Mouse (Mus musculus) heart, postnatal 0 days (tissue): ENCODE measurements at regions not wholly inside any gene's neighbourhood (a gene's known extent, or its start where the extent isn't known, plus 50 kb on each side); places are given as distances from the start of the nearest gene placed in this dataset.

ENCODE experiments used
- ATAC-seq: fragments of 200-750 bp; cut with Nextera tagmentation; 2 replicates; pipeline ENCODE4 v1.8.0; 2017; ENCODE audit warnings: low read depth, moderate number of reproducible peaks, moderate library complexity; ENCODE audit not compliant: insufficient read depth
- DNase-seq: peaks from one replicate; pipeline ENCODE4 v3.0.0-alpha.2; 2016; ENCODE audit warnings: low spot score
- H3K27ac ChIP-seq: fragments of 300-500 bp; sonication (generic); 2 replicates; pipeline ENCODE4 v1.5.1; 2014; ENCODE audit warnings: low read depth, mild to moderate bottlenecking
- H3K27me3 ChIP-seq: fragments of 300-500 bp; sonication (generic); 2 replicates; pipeline ENCODE4 v1.6.1; 2014; ENCODE audit warnings: low read length, mixed read lengths; ENCODE audit not compliant: control insufficient read depth, insufficient read depth
- H3K36me3 ChIP-seq: fragments of 300-500 bp; sonication (generic); replicated peaks from 2 replicates; pipeline ENCODE4 v1.6.1; 2014; ENCODE audit warnings: low read length, mixed read lengths; ENCODE audit not compliant: control insufficient read depth, insufficient read depth
- H3K4me1 ChIP-seq: fragments of 300-500 bp; sonication (generic); 2 replicates; pipeline ENCODE4 v1.6.1; 2014; ENCODE audit warnings: antibody characterized with exemption; ENCODE audit not compliant: control insufficient read depth, insufficient read depth
- H3K4me2 ChIP-seq: fragments of 300-500 bp; sonication (generic); 2 replicates; pipeline ENCODE4 v1.6.1; 2014; ENCODE audit warnings: low read depth, mild to moderate bottlenecking, low read length, moderate library complexity
- H3K4me3 ChIP-seq: fragments of 300-500 bp; sonication (generic); 2 replicates; pipeline ENCODE4 v1.5.1; 2014; ENCODE audit warnings: low read depth, low read length
- H3K9ac ChIP-seq: fragments of 300-500 bp; sonication (generic); replicated peaks from 2 replicates; pipeline ENCODE4 v1.6.1; 2014; ENCODE audit warnings: low read depth, low read length, mixed read lengths
- H3K9me3 ChIP-seq: fragments of 300-500 bp; sonication (generic); replicated peaks from 2 replicates; pipeline ENCODE4 v1.6.1; 2016; ENCODE audit warnings: low read length; ENCODE audit not compliant: control insufficient read depth
- CTCF ChIP-seq: IDR thresholded peaks from 2 replicates; pipeline ENCODE4 v1.5.1; 2016; ENCODE audit warnings: antibody characterized with exemption, control low read depth, low read depth
- EP300 ChIP-seq: IDR thresholded peaks from 2 replicates; pipeline ENCODE4 v1.6.1; 2016; ENCODE audit warnings: antibody characterized with exemption, low read depth
- WGBS: fragments of 180-500 bp; shearing (Covaris S2); extraction: QIAGEN DNeasy Blood & Tissue Kit; methylation state at CpG from one replicate; pipeline ENCODE4 v1.1.7; 2014; 5-methylcytosine and 5-hydroxymethylcytosine counted together

DNA sequence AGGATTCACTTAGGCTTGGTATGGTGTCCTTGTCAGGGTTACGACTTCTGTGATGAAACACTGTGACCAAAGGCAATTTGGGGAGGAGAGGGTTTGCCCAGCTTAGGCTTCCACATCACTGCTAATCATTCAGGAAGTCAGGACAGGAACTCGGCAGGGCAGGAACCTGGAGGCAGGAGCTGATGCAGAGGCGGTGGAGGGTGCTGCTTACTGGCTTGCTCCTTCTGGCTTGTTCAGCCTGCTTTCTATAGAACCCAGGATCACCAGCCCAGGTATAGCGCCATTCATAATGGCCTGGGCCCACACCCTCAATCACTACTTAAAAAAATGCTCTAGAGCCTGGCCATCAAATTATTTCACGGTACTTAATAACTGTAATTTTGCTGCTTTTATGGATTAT lies 89.6 kb upstream of the Zfp366 start:
- DNase-seq (no peak), ATAC-seq (no peak)
- 0 out of 2 replicates have a peak, but pooled peaks cover 6% of the 10 kb centered on the region for H3K27me3 ChIP-seq
- TF ChIP-seq EP300 (no peak), CTCF (no peak)
- no peak overlapping the region for H3K4me3 ChIP-seq
- no peaks in the 10 kb centered on the region for H3K36me3 ChIP-seq
- no peaks in the 10 kb centered on the region; the same call in 1 of the 2 replicates for H3K4me1 ChIP-seq
- H3K4me2 ChIP-seq: no peak overlapping the region
- no peaks in the 10 kb centered on the region for H3K9me3 ChIP-seq
- no peak overlapping the region for H3K9ac ChIP-seq
- H3K27ac ChIP-seq: no peak overlapping the region
- 89% methylated on average over 5 of the region's 5 CpGs for WGBS

DNA sequence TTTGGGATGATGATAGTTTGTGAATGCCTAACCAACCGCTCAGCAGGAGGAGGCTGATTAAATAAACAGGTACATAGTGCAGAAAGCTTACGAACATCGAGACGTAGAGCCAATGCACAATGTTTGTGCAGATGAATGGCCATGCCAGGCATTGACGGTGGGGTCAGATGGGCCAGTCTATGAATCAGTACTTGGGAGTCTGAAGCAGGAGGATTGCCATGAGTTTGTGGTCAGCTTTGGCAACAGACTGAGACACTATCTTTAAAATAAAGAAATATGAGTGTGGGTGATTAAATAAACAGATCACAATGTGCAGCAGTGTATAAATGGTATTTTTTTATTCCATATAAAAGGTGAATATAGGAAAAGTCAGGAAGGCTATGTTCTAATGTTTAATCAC lies 90.4 kb upstream of the Zfp366 start:
- Histone ChIP-seq H3K4me1 (no peaks in the 10 kb centered on the region; the same call in 1 of the 2 replicates), H3K27ac (no peak overlapping the region), H3K4me3 (no peak overlapping the region), H3K36me3 (no peaks in the 10 kb centered on the region), H3K27me3 (0 out of 2 replicates have a peak, but pooled peaks cover 6% of the 10 kb centered on the region), H3K9ac (no peak overlapping the region), H3K9me3 (no peaks in the 10 kb centered on the region), H3K4me2 (no peak overlapping the region)
- WGBS: 90% methylated on average over 5 of the region's 5 CpGs
- DNase-seq (no peak), ATAC-seq (no peak)
- TF ChIP-seq EP300 (no peak), CTCF (no peak)

DNA sequence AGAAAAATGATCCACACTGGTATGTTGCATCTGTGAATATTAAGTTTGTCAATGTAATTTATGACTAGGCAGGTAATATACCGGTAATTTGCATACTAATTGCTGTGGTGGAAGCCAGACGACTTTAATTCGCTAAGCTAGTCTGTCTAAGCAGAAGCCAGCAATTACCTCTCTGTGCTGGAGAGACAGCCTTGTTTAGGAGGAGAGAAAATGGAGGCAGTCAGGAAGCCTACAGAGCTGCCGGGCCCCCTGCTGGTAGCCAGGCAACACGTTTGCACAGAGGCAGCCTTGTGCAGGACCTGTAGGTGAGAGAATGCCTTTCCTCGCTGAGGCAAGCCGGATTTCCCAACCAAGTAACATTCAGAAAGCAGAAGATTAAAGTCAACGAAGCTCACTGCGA lies 91.4 kb upstream of the Zfp366 start:
- DNase-seq: peak; percentile 88
- Histone ChIP-seq H3K4me2 (no peak overlapping the region), H3K4me3 (no peak overlapping the region), H3K9me3 (no peaks in the 10 kb centered on the region), H3K27me3 (no peaks in the 10 kb centered on the region), H3K9ac (no peak overlapping the region), H3K4me1 (no peaks in the 10 kb centered on the region; the same call in 1 of the 2 replicates), H3K36me3 (no peaks in the 10 kb centered on the region), H3K27ac (no peak overlapping the region)
- WGBS: 15% methylated on average over 9 of the region's 9 CpGs
- peak; percentile 83 for ATAC-seq
- TF ChIP-seq CTCF (peak; percentile 91), EP300 (no peak)

DNA sequence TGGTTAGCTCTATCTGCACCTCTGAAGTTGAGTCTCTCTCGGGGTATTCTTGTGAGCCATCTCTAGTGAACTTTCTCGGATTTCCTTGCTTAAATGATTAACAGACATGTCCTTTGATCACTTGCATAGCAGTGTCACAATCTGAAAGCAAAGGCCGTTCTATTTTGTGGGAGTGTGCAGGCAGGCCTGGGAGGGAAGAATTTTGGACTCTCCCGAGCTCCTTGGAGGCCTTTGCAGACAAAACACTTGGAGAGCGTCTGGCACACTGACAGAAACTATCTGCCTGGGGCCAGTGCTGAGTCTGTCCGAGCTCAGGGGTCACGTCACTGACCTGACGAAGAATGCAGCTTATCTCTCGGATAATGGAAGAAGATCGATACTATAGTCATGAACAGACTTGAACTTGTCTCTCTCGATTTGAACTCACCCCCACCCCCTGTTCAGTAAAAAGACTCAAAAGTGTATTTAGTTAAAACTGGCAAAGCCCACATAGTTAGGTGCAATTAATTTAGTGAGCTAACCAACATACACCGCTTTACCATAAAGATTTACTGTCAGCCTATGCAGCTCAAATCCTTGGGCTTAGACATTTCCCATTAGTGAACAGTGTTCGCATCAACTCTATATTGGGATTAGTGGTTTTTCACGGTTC lies 92.2 kb upstream of the Zfp366 start:
- H3K27me3 ChIP-seq: no peaks in the 10 kb centered on the region
- no peak overlapping the region for H3K9ac ChIP-seq
- WGBS: 36% methylated on average over 14 of the region's 14 CpGs
- no peaks in the 10 kb centered on the region for H3K36me3 ChIP-seq
- no peak for DNase-seq
- H3K27ac ChIP-seq: peak overlapping the region; percentile 23; the same call in 1 of the 2 replicates
- no peak for ATAC-seq
- TF ChIP-seq CTCF: no peak
- no peak for TF ChIP-seq EP300
- peak overlapping the region; percentile 13; the same call in 1 of the 2 replicates for H3K4me2 ChIP-seq
- H3K4me3 ChIP-seq: no peak overlapping the region
- H3K4me1 ChIP-seq: peaks cover 8% of the 10 kb centered on the region; the same call in 1 of the 2 replicates
- H3K9me3 ChIP-seq: no peaks in the 10 kb centered on the region

DNA sequence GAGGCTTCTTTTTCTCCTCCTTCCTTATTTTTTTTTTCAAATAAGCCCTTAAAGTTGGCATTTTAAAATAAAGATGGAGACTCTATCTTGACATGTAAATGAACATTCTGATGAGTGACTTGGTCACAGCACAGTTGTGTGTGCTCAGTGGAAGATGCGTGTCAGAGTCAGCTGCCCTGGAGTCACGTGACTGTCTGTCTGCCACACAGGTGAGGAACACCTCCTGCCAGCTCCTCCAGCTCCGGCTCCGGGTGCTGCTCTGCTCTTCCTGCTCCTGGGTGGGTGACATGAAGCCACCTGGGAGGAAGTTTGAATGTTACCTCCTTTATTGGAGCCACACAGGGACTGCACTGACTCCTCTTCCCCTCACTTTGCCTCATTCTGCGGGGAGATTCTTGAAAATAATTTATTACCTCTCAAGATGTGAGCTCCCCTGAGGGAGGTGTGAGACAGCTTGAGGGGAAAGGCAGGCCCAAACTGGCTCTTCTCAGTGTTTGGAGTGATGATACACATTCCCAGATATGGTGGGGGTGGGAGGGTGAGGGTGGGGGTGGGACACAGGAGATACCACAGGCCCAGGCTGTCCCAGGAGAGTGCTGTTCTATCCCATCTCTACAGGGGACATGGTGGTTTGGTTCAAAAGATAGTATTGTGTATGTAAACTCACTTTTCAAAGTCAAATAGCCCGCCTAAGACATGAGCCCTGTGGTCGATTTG lies 92.9 kb upstream of the Zfp366 start:
- H3K27ac ChIP-seq: peak overlapping the region; percentile 23; the same call in 1 of the 2 replicates
- WGBS: 67% methylated on average over 7 of the region's 7 CpGs
- no peak overlapping the region for H3K4me3 ChIP-seq
- H3K4me2 ChIP-seq: no peak overlapping the region
- DNase-seq (no peak), ATAC-seq (no peak)
- H3K9me3 ChIP-seq: no peaks in the 10 kb centered on the region
- no peaks in the 10 kb centered on the region for H3K36me3 ChIP-seq
- no peaks in the 10 kb centered on the region for H3K27me3 ChIP-seq
- TF ChIP-seq CTCF (no peak), EP300 (no peak)
- no peak overlapping the region for H3K9ac ChIP-seq
- H3K4me1 ChIP-seq: peaks cover 9% of the 10 kb centered on the region; the same call in 1 of the 2 replicates
